Mouse (Mus musculus): Measurements from ENCODE around the gene Itih5. TPM values are rescaled to one million over a fixed set of nuclear protein-coding genes. Genes with fewer than 3 reads are reported as not detected.

Gene Itih5
- polyA plus RNA-seq, 1 experiment from 2014 or later: 35.4 TPM

DNA sequence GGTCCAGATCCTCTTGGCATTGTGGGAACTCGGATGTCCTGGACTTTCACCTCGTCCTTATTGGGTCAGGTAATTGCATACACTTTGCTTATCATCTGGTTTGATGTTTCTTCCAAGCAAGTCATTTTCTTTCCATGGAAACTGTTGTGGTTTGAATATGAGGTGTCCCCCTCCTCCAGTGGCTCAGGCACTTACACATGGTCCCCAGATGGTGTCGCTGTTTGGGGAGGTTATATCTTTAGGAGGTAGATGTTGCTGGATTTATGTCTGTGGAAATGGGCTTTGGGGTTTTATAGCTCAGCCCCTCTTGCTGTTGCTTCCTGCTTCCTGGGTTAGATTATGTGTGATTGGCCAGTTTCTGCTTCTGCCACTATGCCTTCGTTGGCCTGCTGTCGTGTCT lies 103.6 kb downstream of the Itih5 start:
- Histone ChIP-seq H3K9me3 (ENCODE audit: control insufficient read depth, low read length) (no peaks in the 10 kb centered on the region), H3K4me1 (replicated peaks; ENCODE audit: control insufficient read depth, insufficient read depth) (no peaks in the 10 kb centered on the region), H3K4me2 (replicated peaks; ENCODE audit: low read depth) (no peak overlapping the region), H3K36me3 (ENCODE audit: control insufficient read depth, insufficient read depth, low read length) (no peaks in the 10 kb centered on the region), H3K27me3 (ENCODE audit: control insufficient read depth, insufficient read depth, low read length) (no peaks in the 10 kb centered on the region), H3K9ac (ENCODE audit: low read length) (no peak overlapping the region), H3K4me3 (ENCODE audit: low read depth, low read length) (no peak overlapping the region), H3K27ac (replicated peaks) (no peak overlapping the region)
- ATAC-seq (ENCODE audit: low FRiP score, low TSS enrichment) (no peak), DNase-seq (ENCODE audit: low spot score) (no peak)
- WGBS: 75% methylated on average over 5 of the region's 5 CpGs
- TF ChIP-seq CTCF (IDR thresholded peaks at IDR 0.05; ENCODE audit: low read depth): 0 out of 2 replicates have a peak, but pooled peaks have one; percentile 24
- TF ChIP-seq EP300 (optimal IDR thresholded peaks at IDR 0.05): no peak

DNA sequence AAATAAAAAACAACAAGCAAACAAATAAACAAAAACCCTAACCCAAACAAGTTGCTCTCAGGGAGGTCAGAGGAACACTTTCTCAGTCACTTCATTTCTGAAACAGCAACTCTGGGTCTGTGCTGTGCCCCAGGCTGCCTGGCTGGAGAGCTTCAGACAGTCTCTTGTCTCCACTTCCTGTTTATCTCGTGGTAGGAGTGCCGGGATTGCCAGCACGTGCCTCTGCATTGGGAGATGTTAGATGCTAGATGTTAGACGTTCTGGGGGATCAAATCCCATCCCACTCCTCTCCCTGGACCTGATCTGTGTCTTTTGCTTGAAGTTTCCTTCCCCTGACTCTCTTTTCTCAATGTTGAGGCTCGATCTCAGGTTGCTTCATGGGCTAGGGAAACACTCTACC lies 104.9 kb downstream of the Itih5 start:
- no peaks in the 10 kb centered on the region for H3K4me1 ChIP-seq (replicated peaks; ENCODE audit: control insufficient read depth, insufficient read depth)
- no peaks in the 10 kb centered on the region for H3K27me3 ChIP-seq (ENCODE audit: control insufficient read depth, insufficient read depth, low read length)
- H3K9me3 ChIP-seq (ENCODE audit: control insufficient read depth, low read length): no peaks in the 10 kb centered on the region
- 36% methylated on average over 5 of the region's 5 CpGs for WGBS
- no peak overlapping the region for H3K4me3 ChIP-seq (ENCODE audit: low read depth, low read length)
- no peak overlapping the region for H3K4me2 ChIP-seq (replicated peaks; ENCODE audit: low read depth)
- no peak overlapping the region for H3K27ac ChIP-seq (replicated peaks)
- no peaks in the 10 kb centered on the region for H3K36me3 ChIP-seq (ENCODE audit: control insufficient read depth, insufficient read depth, low read length)
- H3K9ac ChIP-seq (ENCODE audit: low read length): no peak overlapping the region
- no peak for ATAC-seq (ENCODE audit: low FRiP score, low TSS enrichment)
- DNase-seq (ENCODE audit: low spot score): no peak
- TF ChIP-seq CTCF (IDR thresholded peaks at IDR 0.05; ENCODE audit: low read depth) (no peak), EP300 (optimal IDR thresholded peaks at IDR 0.05) (no peak)

DNA sequence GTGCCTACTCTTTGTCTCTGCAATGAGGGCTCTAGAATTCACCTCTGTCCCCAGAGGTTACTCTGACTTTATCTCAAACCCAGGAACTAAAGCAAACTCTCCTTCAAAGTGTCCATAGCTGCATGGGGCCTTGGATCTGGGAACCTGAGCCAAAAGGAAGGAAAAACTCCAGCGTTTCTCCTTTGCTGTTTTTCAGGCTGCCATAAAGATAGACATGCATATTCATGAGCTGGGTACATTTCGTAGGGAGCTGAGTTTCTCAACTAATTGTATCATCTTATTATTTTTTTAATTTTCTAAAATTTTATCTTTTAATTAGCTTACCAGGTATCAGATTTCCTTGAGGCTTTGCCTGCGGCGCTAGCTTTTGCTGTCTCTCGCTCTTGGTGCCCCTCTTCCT lies 106.7 kb downstream of the Itih5 start:
- no peak overlapping the region for H3K4me2 ChIP-seq (replicated peaks; ENCODE audit: low read depth)
- H3K27ac ChIP-seq (replicated peaks): no peak overlapping the region
- WGBS: 73% methylated on average over 5 of the region's 5 CpGs
- DNase-seq (ENCODE audit: low spot score): no peak
- H3K4me3 ChIP-seq (ENCODE audit: low read depth, low read length): no peak overlapping the region
- H3K9ac ChIP-seq (ENCODE audit: low read length): no peak overlapping the region
- TF ChIP-seq EP300 (optimal IDR thresholded peaks at IDR 0.05): no peak
- no peak for TF ChIP-seq CTCF (IDR thresholded peaks at IDR 0.05; ENCODE audit: low read depth)
- no peaks in the 10 kb centered on the region for H3K36me3 ChIP-seq (ENCODE audit: control insufficient read depth, insufficient read depth, low read length)
- no peaks in the 10 kb centered on the region for H3K27me3 ChIP-seq (ENCODE audit: control insufficient read depth, insufficient read depth, low read length)
- no peak for ATAC-seq (ENCODE audit: low FRiP score, low TSS enrichment)
- H3K4me1 ChIP-seq (replicated peaks; ENCODE audit: control insufficient read depth, insufficient read depth): no peaks in the 10 kb centered on the region
- H3K9me3 ChIP-seq (ENCODE audit: control insufficient read depth, low read length): no peaks in the 10 kb centered on the region

DNA sequence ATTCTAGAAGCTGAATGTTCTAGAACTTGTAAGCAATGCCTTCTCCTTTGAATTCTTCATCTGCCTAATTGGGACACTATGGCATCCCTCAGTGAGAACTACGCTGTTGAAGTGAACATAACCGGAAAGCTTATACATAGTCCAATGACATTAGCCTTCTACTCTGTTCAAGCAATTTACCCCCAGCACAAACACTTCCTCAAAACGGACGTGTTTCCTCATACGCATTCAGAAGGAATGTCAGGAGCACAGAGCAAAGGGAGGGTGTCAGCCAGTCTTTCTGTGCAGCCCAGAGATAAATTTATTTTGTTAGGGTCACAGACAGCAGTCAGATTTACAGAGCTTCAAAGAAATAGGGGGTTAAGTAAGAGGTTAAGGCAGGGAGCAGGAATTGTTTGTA lies 108.0 kb downstream of the Itih5 start:
- H3K4me1 ChIP-seq (replicated peaks; ENCODE audit: control insufficient read depth, insufficient read depth): no peaks in the 10 kb centered on the region
- H3K4me3 ChIP-seq (ENCODE audit: low read depth, low read length): no peak overlapping the region
- H3K36me3 ChIP-seq (ENCODE audit: control insufficient read depth, insufficient read depth, low read length): no peaks in the 10 kb centered on the region
- 51% methylated on average over 5 of the region's 5 CpGs for WGBS
- ATAC-seq (ENCODE audit: low FRiP score, low TSS enrichment) (no peak), DNase-seq (ENCODE audit: low spot score) (no peak)
- H3K4me2 ChIP-seq (replicated peaks; ENCODE audit: low read depth): no peak overlapping the region
- no peak for TF ChIP-seq EP300 (optimal IDR thresholded peaks at IDR 0.05)
- no peak for TF ChIP-seq CTCF (IDR thresholded peaks at IDR 0.05; ENCODE audit: low read depth)
- no peak overlapping the region for H3K9ac ChIP-seq (ENCODE audit: low read length)
- H3K9me3 ChIP-seq (ENCODE audit: control insufficient read depth, low read length): no peaks in the 10 kb centered on the region
- H3K27me3 ChIP-seq (ENCODE audit: control insufficient read depth, insufficient read depth, low read length): no peaks in the 10 kb centered on the region
- no peak overlapping the region for H3K27ac ChIP-seq (replicated peaks)

DNA sequence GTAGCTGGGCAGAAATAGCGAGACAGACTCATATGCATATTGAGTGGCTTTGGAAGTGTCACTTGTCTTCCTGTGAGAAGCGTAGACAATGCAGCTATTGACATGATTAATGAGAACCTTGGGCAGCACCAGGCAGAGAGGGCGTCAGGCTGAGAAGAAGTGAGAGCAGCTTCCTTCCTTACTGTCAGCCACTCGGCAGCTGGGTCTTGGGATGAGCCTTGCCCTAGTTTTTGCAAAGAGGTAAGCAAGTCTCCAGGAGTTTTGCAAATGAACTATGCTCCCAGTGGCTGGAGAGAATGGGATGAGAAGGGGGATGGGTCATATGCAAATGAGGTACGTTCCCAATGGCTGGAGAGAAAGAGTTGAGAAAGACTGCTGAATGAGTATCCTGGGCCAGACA lies 109.4 kb downstream of the Itih5 start:
- Histone ChIP-seq H3K9ac (ENCODE audit: low read length) (no peak overlapping the region), H3K4me2 (replicated peaks; ENCODE audit: low read depth) (no peak overlapping the region), H3K4me3 (ENCODE audit: low read depth, low read length) (no peak overlapping the region), H3K27ac (replicated peaks) (no peak overlapping the region), H3K4me1 (replicated peaks; ENCODE audit: control insufficient read depth, insufficient read depth) (no peaks in the 10 kb centered on the region), H3K27me3 (ENCODE audit: control insufficient read depth, insufficient read depth, low read length) (no peaks in the 10 kb centered on the region), H3K36me3 (ENCODE audit: control insufficient read depth, insufficient read depth, low read length) (no peaks in the 10 kb centered on the region), H3K9me3 (ENCODE audit: control insufficient read depth, low read length) (no peaks in the 10 kb centered on the region)
- no peak for ATAC-seq (ENCODE audit: low FRiP score, low TSS enrichment)
- TF ChIP-seq CTCF (IDR thresholded peaks at IDR 0.05; ENCODE audit: low read depth) (no peak), EP300 (optimal IDR thresholded peaks at IDR 0.05) (no peak)
- WGBS: 37% methylated on average over 5 of the region's 5 CpGs
- DNase-seq (ENCODE audit: low spot score): no peak

DNA sequence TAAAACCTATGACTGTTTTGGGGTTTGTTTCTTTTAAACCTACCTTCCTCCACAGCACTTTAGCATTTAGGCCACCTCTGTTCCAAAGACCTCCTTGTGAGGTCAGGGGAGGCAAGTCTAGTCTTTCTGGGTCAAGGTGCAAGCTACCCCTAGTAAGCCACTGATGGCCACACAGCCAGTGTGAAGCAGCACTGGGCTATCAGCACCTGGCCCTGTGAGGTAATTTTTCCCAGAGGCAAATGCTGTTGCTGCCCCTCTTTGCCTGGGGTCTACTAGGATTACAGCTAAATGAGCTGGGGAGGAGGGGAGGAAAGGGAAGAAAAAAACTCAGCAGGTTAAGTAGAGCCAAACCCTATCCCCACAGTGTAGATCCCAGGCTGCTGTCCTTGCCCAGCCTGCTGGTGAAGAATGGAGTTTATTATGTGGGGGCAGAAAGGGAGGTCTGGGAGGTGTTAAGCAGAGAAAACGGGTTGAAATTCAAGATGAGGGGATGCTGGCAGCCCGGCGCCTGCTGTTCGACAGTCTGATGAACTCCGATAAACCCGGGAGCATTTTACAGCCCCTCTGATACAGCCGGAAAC lies 110.6 kb downstream of the Itih5 start:
- DNase-seq (ENCODE audit: low spot score) (no peak), ATAC-seq (ENCODE audit: low FRiP score, low TSS enrichment) (no peak)
- Histone ChIP-seq H3K4me1 (replicated peaks; ENCODE audit: control insufficient read depth, insufficient read depth) (no peaks in the 10 kb centered on the region), H3K36me3 (ENCODE audit: control insufficient read depth, insufficient read depth, low read length) (no peaks in the 10 kb centered on the region), H3K4me2 (replicated peaks; ENCODE audit: low read depth) (no peak overlapping the region), H3K9me3 (ENCODE audit: control insufficient read depth, low read length) (no peaks in the 10 kb centered on the region), H3K9ac (ENCODE audit: low read length) (no peak overlapping the region), H3K27me3 (ENCODE audit: control insufficient read depth, insufficient read depth, low read length) (no peaks in the 10 kb centered on the region), H3K27ac (replicated peaks) (no peak overlapping the region), H3K4me3 (ENCODE audit: low read depth, low read length) (no peak overlapping the region)
- TF ChIP-seq CTCF (IDR thresholded peaks at IDR 0.05; ENCODE audit: low read depth) (no peak), EP300 (optimal IDR thresholded peaks at IDR 0.05) (no peak)
- WGBS: 60% methylated on average over 7 of the region's 7 CpGs

Data from stomach, postnatal 0 days (tissue).